Mouse (Mus musculus): Measurements from ENCODE around the gene Tmub1. TPM values are rescaled to one million over a fixed set of nuclear protein-coding genes. Genes with fewer than 3 reads are reported as not detected.
A peak's percentile ranks its signal among the peaks of the same experiment; 100 is the strongest.

The Tmub1 gene
- polyA plus RNA-seq, 1 experiment from 2014 or later = 33.1 TPM

- Histone ChIP-seq H3K27me3 (ENCODE audit: control insufficient read depth, insufficient read depth, low read length) (no peaks in the 10 kb centered on the region), H3K27ac (ENCODE audit: low read depth, low read length) (peak overlapping the region; percentile 95), H3K9ac (ENCODE audit: low read length) (peak overlapping the region; percentile 96), H3K4me3 (ENCODE audit: low read depth, low read length) (peak overlapping the region; percentile 92), H3K36me3 (ENCODE audit: control insufficient read depth, insufficient read depth, low read length) (peaks cover 2% of the 10 kb centered on the region; the same call in 1 of the 2 replicates), H3K4me1 (ENCODE audit: control insufficient read depth, insufficient read depth, low read length) (peaks cover 41% of the 10 kb centered on the region), H3K4me2 (ENCODE audit: low read depth) (peak overlapping the region; percentile 93), H3K9me3 (ENCODE audit: control insufficient read depth, low read length) (no peaks in the 10 kb centered on the region)
- ATAC-seq (ENCODE audit: insufficient read depth, low FRiP score, low TSS enrichment) = peak; percentile 64
- 3% methylated on average over 45 of the region's 66 CpGs for WGBS
- peak; percentile 90 for DNase-seq (ENCODE audit: low spot score)
These were observed 3.8 kb upstream of the Tmub1 start for GRCm38 (mm10) chr5:24451264-24452029.

DNA sequence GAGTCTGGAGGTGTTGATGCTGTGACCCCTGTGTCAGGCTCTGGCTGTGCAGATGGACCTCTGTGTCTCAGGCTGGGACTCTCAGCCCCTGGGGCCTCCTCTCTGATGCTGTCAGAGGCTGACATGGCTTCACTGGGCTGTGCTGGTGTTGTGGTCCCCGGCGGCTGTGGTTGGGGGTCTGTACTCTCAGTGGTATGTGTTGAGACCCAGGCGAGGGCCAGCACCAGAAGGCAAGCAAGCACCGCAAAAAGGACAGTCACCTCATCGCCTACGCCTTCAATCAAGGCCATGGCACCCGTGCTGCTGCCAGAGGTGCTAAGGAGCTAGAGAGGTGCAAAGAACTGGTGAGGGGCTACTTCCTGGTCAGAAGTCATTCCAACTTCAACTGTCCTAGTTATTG is 1.0 kb downstream of the Tmub1 start:
- peaks cover 20% of the 10 kb centered on the region for H3K4me1 ChIP-seq (ENCODE audit: control insufficient read depth, insufficient read depth, low read length)
- H3K9me3 ChIP-seq (ENCODE audit: control insufficient read depth, low read length) = no peaks in the 10 kb centered on the region
- no peaks in the 10 kb centered on the region for H3K27me3 ChIP-seq (ENCODE audit: control insufficient read depth, insufficient read depth, low read length)
- no peak for DNase-seq (ENCODE audit: low spot score)
- H3K4me2 ChIP-seq (ENCODE audit: low read depth) = 0 out of 2 replicates have a peak overlapping the region, but pooled peaks have one; percentile 87
- H3K36me3 ChIP-seq (ENCODE audit: control insufficient read depth, insufficient read depth, low read length) = peaks cover 7% of the 10 kb centered on the region; the same call in 1 of the 2 replicates
- H3K4me3 ChIP-seq (ENCODE audit: low read depth, low read length) = no peak overlapping the region
- no peak for ATAC-seq (ENCODE audit: insufficient read depth, low FRiP score, low TSS enrichment)
- H3K27ac ChIP-seq (ENCODE audit: low read depth, low read length) = no peak overlapping the region
- WGBS = 92% methylated on average over 7 of the region's 7 CpGs
- H3K9ac ChIP-seq (ENCODE audit: low read length) = no peak overlapping the region

DNA sequence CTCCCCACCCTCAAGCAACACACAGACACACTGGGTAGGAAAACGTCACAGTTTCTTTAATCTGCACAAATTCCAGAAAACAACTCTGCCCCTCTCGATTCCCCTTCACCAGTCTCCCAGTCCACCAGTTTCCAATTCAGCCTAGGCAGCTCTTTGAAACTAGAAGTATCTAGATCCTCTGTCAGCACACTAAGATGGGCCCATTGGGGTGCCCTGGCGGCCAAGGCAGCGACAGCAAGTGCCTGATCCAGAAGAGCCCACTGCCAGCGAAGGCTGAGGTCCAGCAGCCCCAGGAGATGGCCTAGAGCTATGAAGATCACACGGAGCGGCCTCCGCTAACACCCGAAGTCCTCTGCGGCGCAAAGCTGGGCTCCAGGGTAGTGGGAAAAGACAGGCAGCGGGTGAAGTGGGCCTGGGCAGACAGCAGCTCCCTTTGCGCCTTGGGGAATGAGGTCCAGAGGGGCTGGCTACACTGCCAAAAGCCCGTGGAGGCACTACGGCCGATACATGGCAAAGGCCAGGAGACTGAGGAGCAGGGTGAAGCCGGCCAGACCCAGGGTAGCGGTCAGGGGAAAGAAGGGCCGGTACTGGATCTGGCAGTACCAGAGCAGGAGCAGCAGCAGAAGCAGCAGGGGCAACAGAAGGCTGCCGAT is 2.1 kb downstream of the Tmub1 start:
- Histone ChIP-seq H3K4me3 (ENCODE audit: low read depth, low read length) (peak overlapping the region; percentile 96), H3K27ac (ENCODE audit: low read depth, low read length) (peak overlapping the region; percentile 60), H3K36me3 (ENCODE audit: control insufficient read depth, insufficient read depth, low read length) (peaks cover 9% of the 10 kb centered on the region; the same call in 1 of the 2 replicates), H3K4me2 (ENCODE audit: low read depth) (peak overlapping the region; percentile 90), H3K9me3 (ENCODE audit: control insufficient read depth, low read length) (no peaks in the 10 kb centered on the region), H3K4me1 (ENCODE audit: control insufficient read depth, insufficient read depth, low read length) (peaks cover 17% of the 10 kb centered on the region), H3K27me3 (ENCODE audit: control insufficient read depth, insufficient read depth, low read length) (no peaks in the 10 kb centered on the region), H3K9ac (ENCODE audit: low read length) (peak overlapping the region; percentile 95)
- ATAC-seq (ENCODE audit: insufficient read depth, low FRiP score, low TSS enrichment) = no peak
- DNase-seq (ENCODE audit: low spot score) = no peak
- WGBS = 56% methylated on average over 20 of the region's 20 CpGs

- H3K9ac ChIP-seq (ENCODE audit: low read length) = peak within 1 kb of the TSS; percentile 95
- WGBS = 1% methylated on average over 59 of the region's 60 CpGs
- ATAC-seq (ENCODE audit: insufficient read depth, low FRiP score, low TSS enrichment) (peak; percentile 81), DNase-seq (ENCODE audit: low spot score) (peak; percentile 95)
- H3K4me1 ChIP-seq (ENCODE audit: control insufficient read depth, insufficient read depth, low read length) = peaks cover 17% of the 10 kb centered on the region
- no peaks in the 10 kb centered on the region for H3K9me3 ChIP-seq (ENCODE audit: control insufficient read depth, low read length)
- peaks cover 9% of the 10 kb centered on the region; the same call in 1 of the 2 replicates for H3K36me3 ChIP-seq (ENCODE audit: control insufficient read depth, insufficient read depth, low read length)
- H3K4me3 ChIP-seq (ENCODE audit: low read depth, low read length) = peak within 1 kb of the TSS; percentile 96
- peak within 1 kb of the TSS; percentile 90 for H3K4me2 ChIP-seq (ENCODE audit: low read depth)
- no peaks in the 10 kb centered on the region for H3K27me3 ChIP-seq (ENCODE audit: control insufficient read depth, insufficient read depth, low read length)
- H3K27ac ChIP-seq (ENCODE audit: low read depth, low read length) = peak within 1 kb of the TSS; percentile 76
These were observed 2.8 kb downstream of the Tmub1 start, which contains the start of gene Fastk for GRCm38 (mm10) chr5:24444746-24445427. Fastk (minus strand) TSS chr5:24445287.

GRCm38 (mm10) chr5:24443927-24444326 is 3.7 kb downstream of the Tmub1 start:
- no peaks in the 10 kb centered on the region for H3K9me3 ChIP-seq (ENCODE audit: control insufficient read depth, low read length)
- WGBS = 89% methylated on average over 12 of the region's 12 CpGs
- ATAC-seq (ENCODE audit: insufficient read depth, low FRiP score, low TSS enrichment) = no peak
- H3K36me3 ChIP-seq (ENCODE audit: control insufficient read depth, insufficient read depth, low read length) = peaks cover 9% of the 10 kb centered on the region; the same call in 1 of the 2 replicates
- H3K4me3 ChIP-seq (ENCODE audit: low read depth, low read length) = peak overlapping the region; percentile 96; the same call in 1 of the 2 replicates
- no peak overlapping the region for H3K27ac ChIP-seq (ENCODE audit: low read depth, low read length)
- H3K4me1 ChIP-seq (ENCODE audit: control insufficient read depth, insufficient read depth, low read length) = peaks cover 17% of the 10 kb centered on the region
- H3K27me3 ChIP-seq (ENCODE audit: control insufficient read depth, insufficient read depth, low read length) = no peaks in the 10 kb centered on the region
- no peak for DNase-seq (ENCODE audit: low spot score)
- H3K9ac ChIP-seq (ENCODE audit: low read length) = peak overlapping the region; percentile 95; the same call in 1 of the 2 replicates
- H3K4me2 ChIP-seq (ENCODE audit: low read depth) = peak overlapping the region; percentile 90

DNA sequence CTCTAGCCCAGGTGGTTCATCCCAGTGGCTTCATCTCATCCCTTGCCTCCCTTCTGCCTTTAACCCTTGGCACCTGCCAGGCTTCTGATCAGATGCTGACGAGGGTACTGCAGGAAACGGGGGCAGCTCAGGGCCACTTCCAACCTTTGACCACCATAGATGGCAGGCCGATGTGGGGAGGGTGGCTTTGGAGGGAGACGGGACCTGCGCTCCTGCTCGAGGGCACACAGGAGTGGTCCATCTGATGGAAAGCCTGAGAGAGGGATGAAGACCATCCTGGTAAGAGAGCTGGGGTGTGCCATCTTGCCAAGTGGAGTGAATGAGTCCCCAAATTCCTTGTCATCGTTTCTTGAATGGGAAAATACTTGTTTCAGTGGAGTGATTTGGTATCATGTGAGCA is 4.5 kb downstream of the Tmub1 start:
- 93% methylated on average over 7 of the region's 7 CpGs for WGBS
- H3K4me3 ChIP-seq (ENCODE audit: low read depth, low read length) = no peak overlapping the region
- peaks cover 11% of the 10 kb centered on the region for H3K36me3 ChIP-seq (ENCODE audit: control insufficient read depth, insufficient read depth, low read length)
- no peak overlapping the region for H3K4me2 ChIP-seq (ENCODE audit: low read depth)
- no peak overlapping the region for H3K9ac ChIP-seq (ENCODE audit: low read length)
- H3K27ac ChIP-seq (ENCODE audit: low read depth, low read length) = no peak overlapping the region
- no peak for ATAC-seq (ENCODE audit: insufficient read depth, low FRiP score, low TSS enrichment)
- no peaks in the 10 kb centered on the region for H3K9me3 ChIP-seq (ENCODE audit: control insufficient read depth, low read length)
- H3K4me1 ChIP-seq (ENCODE audit: control insufficient read depth, insufficient read depth, low read length) = peaks cover 17% of the 10 kb centered on the region
- no peaks in the 10 kb centered on the region for H3K27me3 ChIP-seq (ENCODE audit: control insufficient read depth, insufficient read depth, low read length)
- DNase-seq (ENCODE audit: low spot score) = no peak

DNA sequence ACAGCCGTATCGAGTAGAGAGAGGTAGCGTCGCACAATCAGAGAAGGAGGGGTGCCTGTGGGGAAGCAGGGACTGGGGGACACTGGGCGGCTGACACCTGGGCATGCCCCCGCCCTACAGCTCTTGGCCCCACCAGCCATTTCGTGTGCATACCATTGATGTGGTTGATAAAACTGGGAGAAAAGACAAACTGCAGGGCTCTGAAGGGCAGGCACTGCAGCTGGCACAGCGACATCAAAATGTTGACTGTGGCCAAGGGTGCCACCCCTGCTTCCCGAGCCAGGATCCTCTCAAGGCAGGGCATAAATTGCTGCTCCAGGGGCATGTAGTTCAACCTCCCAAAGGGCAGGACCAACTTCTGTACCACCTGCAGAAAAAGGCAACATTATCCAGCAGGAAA is 5.6 kb downstream of the Tmub1 start:
- WGBS = 88% methylated on average over 9 of the region's 9 CpGs
- Histone ChIP-seq H3K4me3 (ENCODE audit: low read depth, low read length) (no peak overlapping the region), H3K27me3 (ENCODE audit: control insufficient read depth, insufficient read depth, low read length) (no peaks in the 10 kb centered on the region), H3K9me3 (ENCODE audit: control insufficient read depth, low read length) (no peaks in the 10 kb centered on the region), H3K36me3 (ENCODE audit: control insufficient read depth, insufficient read depth, low read length) (peaks cover 11% of the 10 kb centered on the region), H3K4me1 (ENCODE audit: control insufficient read depth, insufficient read depth, low read length) (peaks cover 13% of the 10 kb centered on the region), H3K27ac (ENCODE audit: low read depth, low read length) (no peak overlapping the region), H3K9ac (ENCODE audit: low read length) (no peak overlapping the region), H3K4me2 (ENCODE audit: low read depth) (no peak overlapping the region)
- DNase-seq (ENCODE audit: low spot score) = no peak
- no peak for ATAC-seq (ENCODE audit: insufficient read depth, low FRiP score, low TSS enrichment)

DNA sequence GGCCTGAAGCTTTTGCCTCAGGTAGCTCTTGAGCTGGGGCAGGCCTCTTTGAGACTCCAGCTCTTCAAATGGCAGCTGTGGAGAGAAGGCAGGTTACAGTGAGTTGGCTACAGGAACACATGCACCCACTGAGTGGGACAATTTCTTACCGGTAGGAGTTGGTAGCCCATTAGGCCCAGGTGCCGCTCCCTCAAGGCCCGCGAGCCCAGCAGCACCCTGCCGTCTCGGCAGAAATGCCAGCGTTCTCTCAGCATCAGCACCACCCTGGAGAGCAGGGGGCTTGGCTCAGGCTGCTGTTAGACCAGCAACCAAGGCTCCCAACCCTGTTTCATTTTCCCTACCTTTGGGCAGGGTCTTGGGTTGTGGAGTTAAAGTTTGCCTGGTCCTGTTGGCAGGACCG is 6.5 kb downstream of the Tmub1 start:
- Histone ChIP-seq H3K4me1 (ENCODE audit: control insufficient read depth, insufficient read depth, low read length) (peaks cover 13% of the 10 kb centered on the region), H3K27ac (ENCODE audit: low read depth, low read length) (no peak overlapping the region), H3K9me3 (ENCODE audit: control insufficient read depth, low read length) (no peaks in the 10 kb centered on the region), H3K36me3 (ENCODE audit: control insufficient read depth, insufficient read depth, low read length) (peaks cover 11% of the 10 kb centered on the region), H3K27me3 (ENCODE audit: control insufficient read depth, insufficient read depth, low read length) (no peaks in the 10 kb centered on the region), H3K4me3 (ENCODE audit: low read depth, low read length) (no peak overlapping the region), H3K4me2 (ENCODE audit: low read depth) (no peak overlapping the region), H3K9ac (ENCODE audit: low read length) (no peak overlapping the region)
- DNase-seq (ENCODE audit: low spot score) = no peak
- no peak for ATAC-seq (ENCODE audit: insufficient read depth, low FRiP score, low TSS enrichment)
- WGBS = 89% methylated on average over 8 of the region's 8 CpGs

Measured in neural tube, embryonic 11.5 days (tissue).